Mouse (Mus musculus) mouse embryonic stem cell (cell line): ENCODE measurements around the gene Rnls.
"Not testable (repeated sequence)": the region's sequence is repeated elsewhere in the genome, so short reads cannot be mapped to it uniquely, and the experiment has no call there.

Experiments used
- in situ Hi-C, 2 experiments: fragments of 300-500 bp; cut with MboI; formaldehyde crosslinking; loops; 1 replicate in 1 of 2; 3 replicates in 1 of 2; pipeline ENCODE4 v1.14.3; 2019 to 2020; ENCODE audit warnings: low sequenced_read_pairs in 2 of 2, low pct_unique_long_range_greater_than_20kb in 1 of 2, mixed read lengths in 1 of 2; ENCODE audit not compliant: unreplicated experiment in 1 of 2

Gene Rnls

DNA sequence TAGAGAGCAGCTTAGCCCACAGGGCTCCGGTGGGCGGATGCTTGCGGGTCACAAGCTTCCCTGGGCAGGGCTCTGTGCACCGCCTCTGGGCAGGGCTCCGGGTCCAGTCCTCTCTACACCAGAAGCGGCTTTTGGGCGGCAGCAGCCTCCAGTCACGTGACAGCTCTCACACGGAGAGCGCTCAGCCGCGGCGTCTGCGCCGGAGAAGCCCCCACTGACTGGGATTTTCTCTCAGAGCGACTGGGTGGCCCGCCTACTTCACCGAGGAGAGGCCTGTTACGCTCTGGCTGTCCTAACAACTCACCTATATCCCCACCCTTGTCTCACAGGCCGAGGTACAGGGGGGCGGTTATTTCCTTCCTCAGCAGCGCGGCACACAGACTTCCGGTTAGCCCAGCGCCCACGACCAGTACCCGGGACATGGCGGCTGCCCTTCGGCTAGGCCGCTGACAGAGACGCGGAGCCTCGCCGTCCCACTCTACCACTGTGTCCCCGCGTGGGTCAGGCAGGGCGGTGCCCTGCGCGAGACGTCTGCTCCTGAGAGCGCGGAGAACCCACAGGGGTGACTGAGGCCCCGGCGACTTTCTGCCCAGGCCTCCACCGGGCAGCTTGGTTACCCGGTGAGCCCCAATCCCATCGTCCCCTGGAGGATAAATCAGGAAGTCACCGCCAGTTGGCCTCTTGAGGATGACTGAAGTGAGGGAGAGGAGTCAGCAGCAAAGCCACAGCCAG, at the start of gene Rnls:
TSS of gene Rnls (minus strand) at position 645 of the 732 bp plus-strand sequence.
- in situ Hi-C loops = no loop called here

DNA sequence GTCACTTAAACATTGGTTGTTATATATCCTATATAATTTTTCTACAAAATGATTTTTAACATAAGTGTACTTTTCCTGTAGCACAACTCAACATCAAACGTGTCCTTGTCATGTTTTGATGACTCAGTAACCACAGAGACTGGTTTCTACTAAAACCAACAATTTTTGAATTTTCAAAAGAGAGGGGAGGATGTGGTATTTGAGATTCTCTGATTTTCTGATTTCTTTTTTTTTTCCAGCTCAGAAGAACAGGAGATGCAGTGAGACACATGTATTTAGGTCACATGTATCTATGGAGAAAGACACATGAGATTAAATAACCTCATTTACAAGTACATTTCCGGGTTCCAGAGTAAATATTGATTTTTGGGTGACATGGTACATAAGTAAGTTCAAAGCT, 37.4 kb upstream of the Rnls start:
- in situ Hi-C loops = loop anchor here in 1 of 2 experiments (25.0 kb wide), 1 partner anchor 708 kb away; no protein-coding TSS in a partner anchor

DNA sequence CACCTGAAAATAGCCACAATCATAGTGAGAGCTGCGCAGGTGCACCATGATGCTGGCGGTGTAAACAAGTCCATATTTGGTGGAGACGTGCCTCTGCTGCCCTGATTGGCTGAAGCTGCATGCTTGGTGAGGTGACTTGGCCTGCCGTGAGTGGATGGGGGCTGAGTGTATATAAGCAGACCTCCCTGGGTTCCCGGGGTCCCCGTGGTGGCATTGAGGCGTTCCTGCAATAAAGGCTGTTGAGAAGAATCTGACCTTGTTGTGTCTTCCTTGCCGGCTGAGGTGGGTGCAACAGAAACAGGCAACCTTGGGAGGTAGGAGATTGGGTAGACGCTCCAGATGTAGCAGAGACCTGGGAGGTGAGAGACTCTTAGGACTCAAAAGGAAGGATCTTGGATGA, 27.3 kb upstream of the Rnls start:
- in situ Hi-C loops = not testable (repeated sequence)

DNA sequence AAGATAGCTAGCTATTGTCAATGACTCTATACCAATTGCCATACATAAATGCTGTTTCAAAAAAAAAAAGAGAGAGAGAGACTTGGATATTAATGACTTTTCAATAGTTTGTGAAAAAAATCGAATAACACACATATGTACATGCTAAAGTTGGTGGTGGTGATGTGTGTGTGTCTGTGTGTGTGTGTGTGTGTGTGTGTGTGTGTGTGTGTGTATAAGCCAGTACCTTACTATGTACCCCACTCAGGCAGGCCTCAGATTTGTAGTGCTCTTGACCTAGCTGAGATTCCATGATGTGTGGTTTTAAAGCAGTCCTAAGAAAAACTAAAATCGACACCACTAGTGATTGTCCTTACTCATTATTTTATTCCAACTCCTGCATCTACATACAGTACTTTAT, 11.3 kb downstream of the Rnls start:
- in situ Hi-C loops = no loop called here

- in situ Hi-C loops = no loop called here
Measured at GRCm38 (mm10) chr19:33380386-33380785, 11.7 kb downstream of the Rnls start.

GRCm38 (mm10) chr19:33368808-33369207, 23.3 kb downstream of the Rnls start:
- in situ Hi-C loops = loop anchor here (10.0 to 25.0 kb wide), 2 partner anchors 654 to 657 kb away; no protein-coding TSS in a partner anchor

- in situ Hi-C loops = loop anchor here (10.0 to 25.0 kb wide), 2 partner anchors 652 to 654 kb away; no protein-coding TSS in a partner anchor
Measured at GRCm38 (mm10) chr19:33366661-33367060, 25.4 kb downstream of the Rnls start.

DNA sequence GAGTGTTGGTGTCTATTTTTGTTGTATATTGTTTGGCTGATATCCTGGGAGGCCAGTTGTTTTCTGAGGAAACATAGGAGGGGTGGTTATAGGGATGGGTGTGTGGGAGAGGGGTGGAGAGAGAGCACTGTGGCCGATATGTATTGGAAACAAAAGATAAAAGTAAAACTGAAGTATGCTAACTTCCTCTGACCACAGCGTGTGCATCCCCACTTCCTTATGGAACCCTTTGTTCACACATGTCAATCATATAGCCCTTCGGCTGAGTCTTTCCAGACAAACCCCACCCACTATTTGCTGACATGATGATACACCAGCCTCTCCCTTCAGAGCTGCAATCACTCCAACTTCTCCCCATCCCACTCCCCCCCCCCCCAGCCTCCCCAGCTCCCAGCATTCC, 35.1 kb downstream of the Rnls start:
- in situ Hi-C loops = loop anchor here in 1 of 2 experiments (25.0 kb wide), 1 partner anchor 645 kb away; no protein-coding TSS in a partner anchor

GRCm38 (mm10) chr19:33340119-33340518, 52.0 kb downstream of the Rnls start:
- in situ Hi-C loops = no loop called here

GRCm38 (mm10) chr19:33326706-33327641, 65.1 kb downstream of the Rnls start:
- in situ Hi-C loops = no loop called here

DNA sequence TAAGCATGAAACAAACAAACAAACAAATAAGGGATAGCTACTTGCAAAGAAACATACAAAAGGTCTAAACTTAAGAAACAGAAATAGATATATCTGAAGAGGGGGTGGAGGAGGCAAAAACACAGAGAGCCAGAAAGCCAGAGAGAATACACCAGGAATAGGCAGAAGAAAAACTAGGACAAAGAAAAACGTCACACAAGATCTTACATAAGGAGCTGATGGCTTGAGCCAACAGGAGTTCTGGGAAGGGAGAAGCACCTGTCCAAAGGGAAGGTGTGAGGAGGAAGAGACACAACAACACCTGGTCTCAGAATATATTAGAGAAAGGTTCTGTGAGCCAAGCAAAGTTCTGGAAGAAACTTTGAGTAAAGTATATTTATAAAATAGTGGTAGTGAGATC, 73.3 kb downstream of the Rnls start:
- in situ Hi-C loops = no loop called here

- in situ Hi-C loops = no loop called here
Measured at GRCm38 (mm10) chr19:33317130-33317529, 75.0 kb downstream of the Rnls start.

DNA sequence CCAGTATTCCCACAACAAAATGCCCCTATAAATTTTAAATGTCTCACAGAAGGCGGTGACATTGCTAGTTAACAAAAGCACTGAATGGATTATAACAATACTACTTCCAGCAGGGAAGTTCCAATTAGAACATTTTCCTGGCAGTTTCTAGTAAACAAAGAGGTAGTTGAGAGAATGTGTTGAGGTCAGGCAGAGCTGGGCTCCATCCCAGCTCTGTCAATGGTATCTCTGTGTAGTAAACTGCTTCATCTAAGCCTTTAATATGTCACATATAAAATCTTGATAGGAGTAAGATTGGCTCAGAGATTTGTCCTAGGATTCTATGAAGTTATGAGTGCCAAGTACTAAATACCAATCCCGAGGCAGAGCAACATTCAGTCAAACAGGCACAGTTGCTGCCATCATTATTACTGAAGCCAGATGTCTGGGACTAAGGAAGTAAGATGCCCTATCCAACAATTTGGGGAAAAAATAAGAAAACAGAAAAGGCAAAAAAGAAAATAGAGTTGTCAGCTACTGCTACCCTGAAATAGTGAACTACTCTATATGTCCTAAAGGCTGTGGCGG, 92.3 kb downstream of the Rnls start:
- in situ Hi-C loops = no loop called here

DNA sequence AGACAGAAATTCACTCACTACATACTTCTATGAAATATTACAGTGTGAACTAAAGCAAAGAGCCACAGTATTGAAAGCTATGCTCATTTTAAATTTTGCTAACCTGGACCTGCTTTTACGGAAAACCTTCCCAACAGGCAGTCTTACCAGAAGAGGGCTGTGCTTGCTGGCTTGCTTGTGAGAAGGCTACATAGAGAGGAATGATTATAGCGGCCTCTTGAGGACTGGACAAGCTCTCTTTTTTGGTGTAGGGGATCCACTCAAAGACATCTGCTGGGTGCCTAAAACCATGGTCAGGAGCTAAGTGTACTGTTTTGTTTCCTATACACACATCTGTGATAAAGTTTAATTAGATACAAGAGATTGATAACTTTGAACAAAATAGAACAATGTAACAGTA, 95.8 kb downstream of the Rnls start:
- in situ Hi-C loops = no loop called here

- in situ Hi-C loops = no loop called here
Measured at GRCm38 (mm10) chr19:33282985-33283384, 109.1 kb downstream of the Rnls start.

GRCm38 (mm10) chr19:33276421-33276820, 115.7 kb downstream of the Rnls start:
- in situ Hi-C loops = no loop called here

GRCm38 (mm10) chr19:33273676-33274075, 118.4 kb downstream of the Rnls start:
- in situ Hi-C loops = no loop called here

GRCm38 (mm10) chr19:33271571-33271970, 120.5 kb downstream of the Rnls start:
- in situ Hi-C loops = no loop called here

GRCm38 (mm10) chr19:33270231-33270630, 121.9 kb downstream of the Rnls start:
- in situ Hi-C loops = no loop called here
